Mouse (Mus musculus) cerebellum, adult 2 months (tissue): ENCODE data around the gene Gm17087. TPM values are rescaled to one million over a fixed set of nuclear protein-coding genes. Genes with fewer than 3 reads are reported as not detected.

Experiments
- DNase-seq, 2 experiments: peaks; one replicate each; pipeline ENCODE4 v3.0.0; 2021
- H3K27ac ChIP-seq: fragments of 200-500 bp; 2 replicates; pipeline ENCODE4 v1.5.1; 2012; ENCODE audit warnings: low read length, control low read depth, inconsistent platforms; ENCODE audit not compliant: insufficient read depth
- H3K27me3 ChIP-seq: fragments of 200-500 bp; 2 replicates; pipeline ENCODE4 v1.6.1; 2012; ENCODE audit warnings: inconsistent platforms, mild to moderate bottlenecking, low read length, moderate library complexity; ENCODE audit not compliant: control insufficient read depth, insufficient read depth
- H3K4me1 ChIP-seq: fragments of 200-500 bp; 2 replicates; pipeline ENCODE4 v1.6.1; 2011; ENCODE audit warnings: low read length; ENCODE audit not compliant: control insufficient read depth, insufficient read depth
- H3K4me3 ChIP-seq: fragments of 200-500 bp; replicated peaks from 2 replicates; pipeline ENCODE3; 2011; ENCODE audit warnings: mild to moderate bottlenecking, low read depth, low read length, control low read depth; ENCODE audit not compliant: insufficient read depth
- CTCF ChIP-seq: fragments of 200-500 bp; IDR thresholded peaks from 2 replicates; pipeline ENCODE4 v1.5.1; 2011; ENCODE audit warnings: low read depth, mild to moderate bottlenecking, control low read depth, low read length, moderate library complexity, borderline replicate concordance; ENCODE audit not compliant: insufficient read depth
- POLR2A ChIP-seq: fragments of 200-500 bp; IDR thresholded peaks from 2 replicates; pipeline ENCODE4 v1.6.1; 2011; ENCODE audit warnings: low read length, control low read depth, borderline replicate concordance; ENCODE audit not compliant: insufficient read depth
- WGBS: fragments of 180-500 bp; shearing (Covaris S2); methylation state at CpG from one replicate; pipeline ENCODE4 v1.1.7; 2018; 5-methylcytosine and 5-hydroxymethylcytosine counted together
- polyA plus RNA-seq: library from polyadenylated mRNA; depleted of rRNA; stranded (reverse); fragments of >200 nt; gene quantifications from 2 replicates; pipeline ENCODE4 v1.2.3, GENCODE M21; 2012; rRNA removed

Gm17087 gene
- not detected in 2 replicates for polyA plus RNA-seq

GRCm38 (mm10) chr17:8566850-8567249 is at the start of gene Gm17087:
Gm17087 (minus strand) TSS chr17:8566950.
- DNase-seq = no peak

GRCm38 (mm10) chr17:8613882-8614551 is 47.3 kb upstream of the Gm17087 start:
- TF ChIP-seq CTCF (peak; percentile 69), POLR2A (no peak)
- WGBS = 35% methylated on average over 7 of the region's 7 CpGs

More at GRCm38 (mm10) chr17:8566850-8567249, at the start of gene Gm17087:
- Histone ChIP-seq H3K4me1 (peaks cover 18% of the 10 kb centered on the region), H3K27ac (no peak within 1 kb of the TSS), H3K27me3 (no peaks in the 10 kb centered on the region), H3K4me3 (no peak within 1 kb of the TSS)
- WGBS = 94% methylated on average over 6 of the region's 6 CpGs
- TF ChIP-seq CTCF = no peak
- no peak for TF ChIP-seq POLR2A

DNA sequence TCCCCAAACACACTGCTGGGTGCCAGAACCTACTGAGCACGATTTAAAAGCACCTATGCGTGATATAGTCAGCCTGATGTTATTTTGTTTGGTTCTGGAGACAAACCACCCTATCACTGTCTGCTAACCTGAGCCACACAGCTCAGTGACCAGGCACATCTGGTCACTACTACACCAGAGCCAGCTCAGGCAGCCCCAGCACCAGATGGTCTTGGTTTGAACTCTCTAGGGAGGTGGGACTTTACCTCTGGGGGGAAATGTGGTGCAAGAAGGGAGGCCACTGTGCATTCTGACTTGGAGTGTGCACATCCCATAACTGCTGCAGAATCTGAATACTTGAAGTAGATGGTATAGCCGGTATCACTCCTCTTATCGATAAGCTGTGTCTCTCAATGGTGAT is 45.2 kb upstream of the Gm17087 start:
- H3K4me3 ChIP-seq = no peak overlapping the region
- H3K27me3 ChIP-seq = no peaks in the 10 kb centered on the region
- TF ChIP-seq CTCF = no peak
- TF ChIP-seq POLR2A = no peak
- DNase-seq = peak in 1 of 2 experiments; percentile 10
- peaks cover 11% of the 10 kb centered on the region for H3K4me1 ChIP-seq
- WGBS = 83% methylated on average over 4 of the region's 4 CpGs
- H3K27ac ChIP-seq = no peak overlapping the region

More at GRCm38 (mm10) chr17:8613882-8614551, 47.3 kb upstream of the Gm17087 start:
- Histone ChIP-seq H3K27ac (no peak overlapping the region), H3K4me3 (no peak overlapping the region), H3K4me1 (peaks cover 11% of the 10 kb centered on the region), H3K27me3 (no peaks in the 10 kb centered on the region)
- DNase-seq = peak; percentile 77 to 90

DNA sequence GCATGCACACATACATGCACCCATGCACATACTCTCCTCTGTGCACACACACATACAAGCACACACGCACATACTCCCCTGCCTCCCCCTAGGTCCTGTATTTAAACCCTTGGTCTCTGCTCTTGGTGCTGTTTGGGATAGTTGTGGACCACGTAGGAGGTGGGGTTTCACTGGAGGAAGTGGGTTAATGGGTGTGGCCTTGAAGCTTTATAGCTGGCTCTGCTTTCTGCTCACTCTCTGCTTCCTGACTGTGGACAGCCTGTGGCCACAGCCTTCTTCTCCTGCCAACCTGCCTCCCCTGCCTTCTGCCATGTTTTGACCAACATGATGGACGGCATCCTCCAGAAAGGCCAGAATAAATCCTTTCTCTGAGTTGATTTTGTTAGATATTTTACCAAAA is 39.9 kb upstream of the Gm17087 start:
- TF ChIP-seq POLR2A (no peak), CTCF (no peak)
- peak in 1 of 2 experiments; percentile 9 for DNase-seq
- Histone ChIP-seq H3K27ac (no peak overlapping the region), H3K4me1 (peaks cover 11% of the 10 kb centered on the region), H3K4me3 (no peak overlapping the region), H3K27me3 (no peaks in the 10 kb centered on the region)
- WGBS = 43% methylated on average over 3 of the region's 3 CpGs

DNA sequence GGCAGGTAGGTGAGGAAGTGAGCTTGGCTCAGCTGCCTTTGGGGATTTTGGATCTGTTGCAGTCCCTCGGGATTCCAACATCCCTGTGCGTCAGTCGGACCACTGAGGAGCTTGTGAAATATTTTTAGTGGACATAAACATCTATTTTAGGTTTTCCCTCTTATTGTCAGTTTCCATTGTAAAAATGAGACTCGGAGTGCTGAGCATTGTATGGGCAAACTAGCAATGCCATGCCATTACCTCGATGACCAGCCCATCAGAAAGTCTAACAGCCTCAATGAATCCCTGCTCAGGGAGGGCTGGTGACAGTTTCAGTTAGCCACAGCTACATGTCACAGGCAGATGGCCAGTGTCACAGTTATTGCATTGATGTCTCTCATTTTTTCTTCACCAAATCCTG is 39.2 kb upstream of the Gm17087 start:
- 66% methylated on average over 5 of the region's 5 CpGs for WGBS
- peaks cover 8% of the 10 kb centered on the region for H3K4me1 ChIP-seq
- no peak overlapping the region for H3K27ac ChIP-seq
- no peak overlapping the region for H3K4me3 ChIP-seq
- no peaks in the 10 kb centered on the region for H3K27me3 ChIP-seq
- peak in 1 of 2 experiments; percentile 6 for DNase-seq
- no peak for TF ChIP-seq CTCF
- no peak for TF ChIP-seq POLR2A

GRCm38 (mm10) chr17:8602976-8603375 is 36.2 kb upstream of the Gm17087 start:
- H3K27ac ChIP-seq = no peak overlapping the region
- no peak overlapping the region for H3K4me3 ChIP-seq
- H3K27me3 ChIP-seq = no peaks in the 10 kb centered on the region
- peak in 1 of 2 experiments; percentile 10 for DNase-seq
- WGBS = 95% methylated on average over 3 of the region's 3 CpGs
- TF ChIP-seq CTCF (no peak), POLR2A (no peak)
- peaks cover 17% of the 10 kb centered on the region for H3K4me1 ChIP-seq

DNA sequence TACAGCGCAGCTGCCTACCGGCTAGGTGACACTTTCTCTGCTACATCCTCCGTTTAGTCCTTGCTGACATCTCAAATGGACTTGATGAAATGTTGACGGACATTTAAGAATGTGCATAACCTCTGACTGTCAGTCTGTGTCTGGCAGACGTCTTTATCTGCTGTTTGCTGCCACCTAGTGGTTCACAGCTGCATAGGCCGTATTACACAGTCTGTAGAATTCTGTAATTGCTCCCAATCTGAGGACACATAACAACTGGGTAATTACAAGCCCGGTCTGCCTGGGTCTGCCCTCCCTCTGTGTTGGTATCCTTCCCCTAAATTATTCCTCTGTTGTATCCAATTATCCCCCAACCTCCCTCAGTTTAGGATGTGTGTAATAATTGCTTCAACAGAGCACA is 31.0 kb upstream of the Gm17087 start:
- no peak for TF ChIP-seq POLR2A
- TF ChIP-seq CTCF = peak; percentile 87
- H3K27ac ChIP-seq = no peak overlapping the region
- H3K4me1 ChIP-seq = peaks cover 15% of the 10 kb centered on the region
- H3K4me3 ChIP-seq = no peak overlapping the region
- peak; percentile 76 to 81 for DNase-seq
- no peaks in the 10 kb centered on the region for H3K27me3 ChIP-seq
- 9% methylated on average over 7 of the region's 7 CpGs for WGBS
